Mouse (Mus musculus) Muller cell, postnatal 12 days (primary cell): ENCODE results near the gene Krtcap2.
A peak's percentile ranks its signal among the peaks of the same experiment; 100 is the strongest.

ENCODE experiments used
- DNase-seq: peaks from one replicate; pipeline ENCODE4 v3.0.0-alpha.2; 2015; ENCODE audit errors: inconsistent ontology term

The Krtcap2 gene

DNA sequence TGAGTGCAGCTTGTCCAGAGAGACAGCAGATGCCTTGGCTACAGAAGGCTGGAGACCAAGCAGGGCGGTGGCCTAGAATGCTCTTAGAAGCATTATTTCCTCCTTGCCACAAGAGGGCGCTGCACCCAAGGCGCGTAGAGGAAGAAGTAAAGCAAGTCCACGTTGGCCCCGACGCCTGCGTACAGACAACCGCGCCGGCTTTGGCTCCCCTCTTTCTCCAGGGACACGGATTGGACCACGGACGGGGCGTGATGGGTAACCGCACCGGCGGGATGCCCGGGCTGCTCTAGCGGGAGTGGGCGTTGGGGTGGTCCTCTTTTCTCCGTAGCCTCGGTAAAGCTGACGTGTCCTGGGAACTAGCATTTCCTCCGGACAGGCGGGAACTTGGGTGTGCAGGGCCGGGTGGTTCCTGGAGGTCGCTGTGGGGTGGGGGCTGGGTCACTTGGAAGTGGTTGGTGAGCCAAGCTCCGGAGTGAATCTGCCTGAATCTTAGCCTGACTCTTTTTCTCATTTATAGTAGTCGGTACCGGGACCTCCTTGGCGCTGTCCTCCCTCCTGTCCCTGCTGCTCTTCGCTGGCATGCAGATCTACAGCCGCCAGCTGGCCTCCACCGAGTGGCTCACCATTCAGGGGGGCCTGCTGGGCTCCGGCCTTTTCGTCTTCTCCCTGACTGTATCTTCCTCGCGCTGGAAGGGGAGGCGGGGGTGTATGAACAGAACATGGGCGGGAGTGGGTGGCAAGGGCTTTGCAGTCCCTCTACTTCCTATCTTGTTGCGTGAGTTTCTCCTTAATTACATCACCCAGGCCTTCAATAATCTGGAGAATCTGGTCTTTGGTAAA lies 715 bp downstream of the Krtcap2 start, which contains the start of gene Trim46:
Trim46 (minus strand) TSS at position 49 of the 840 bp plus-strand sequence.
- peak; percentile 93 for DNase-seq

DNA sequence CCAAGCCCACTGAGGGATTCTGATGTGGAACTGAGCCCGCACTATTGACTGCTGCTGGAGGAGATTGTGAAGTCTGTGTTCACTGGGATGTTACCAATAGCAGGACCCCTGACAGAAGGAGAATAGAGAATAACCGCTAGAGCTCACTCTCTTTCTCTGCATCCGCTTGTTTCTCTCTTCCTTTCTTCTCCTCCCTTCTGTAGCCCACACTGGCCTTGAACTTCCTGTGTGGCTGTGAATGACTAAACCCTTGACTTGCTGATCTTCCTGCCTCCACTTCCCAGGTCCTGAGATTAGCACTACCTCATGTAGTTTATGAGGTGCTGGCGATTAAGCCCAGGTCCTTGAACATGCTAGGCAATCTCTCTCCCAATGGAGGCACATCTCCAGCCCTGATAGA lies 1.7 kb downstream of the Krtcap2 start:
- no peak for DNase-seq

DNA sequence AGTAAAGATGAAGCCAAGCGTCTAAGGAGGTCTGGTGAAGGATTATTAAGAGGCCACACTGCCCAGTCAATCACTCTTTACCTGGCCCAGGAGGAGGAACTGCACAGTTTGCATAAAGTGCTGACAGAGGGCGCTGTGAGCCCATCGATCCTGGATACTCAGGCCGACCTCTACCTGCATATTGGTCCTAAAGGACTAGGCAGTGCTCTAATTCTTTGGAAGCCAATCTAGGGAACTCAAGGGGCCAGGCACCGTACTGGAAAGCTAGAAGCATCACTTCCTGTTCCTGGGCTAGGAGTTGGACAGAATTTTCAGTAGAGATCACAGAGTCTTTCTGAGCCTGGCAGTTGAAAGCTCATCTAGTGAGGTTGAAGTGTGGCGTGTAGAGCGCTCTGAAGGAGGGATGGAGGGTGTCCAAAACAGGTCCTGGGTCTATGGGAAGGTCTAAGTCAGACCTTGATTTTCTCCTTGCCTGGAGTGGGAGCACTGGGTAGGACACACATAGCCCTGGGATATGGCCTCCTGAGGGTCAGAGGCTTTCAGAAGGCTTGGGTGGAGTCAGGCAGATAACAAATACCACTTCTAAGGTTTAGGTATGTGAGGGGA lies 4.8 kb downstream of the Krtcap2 start:
- DNase-seq, result peak; percentile 40

DNA sequence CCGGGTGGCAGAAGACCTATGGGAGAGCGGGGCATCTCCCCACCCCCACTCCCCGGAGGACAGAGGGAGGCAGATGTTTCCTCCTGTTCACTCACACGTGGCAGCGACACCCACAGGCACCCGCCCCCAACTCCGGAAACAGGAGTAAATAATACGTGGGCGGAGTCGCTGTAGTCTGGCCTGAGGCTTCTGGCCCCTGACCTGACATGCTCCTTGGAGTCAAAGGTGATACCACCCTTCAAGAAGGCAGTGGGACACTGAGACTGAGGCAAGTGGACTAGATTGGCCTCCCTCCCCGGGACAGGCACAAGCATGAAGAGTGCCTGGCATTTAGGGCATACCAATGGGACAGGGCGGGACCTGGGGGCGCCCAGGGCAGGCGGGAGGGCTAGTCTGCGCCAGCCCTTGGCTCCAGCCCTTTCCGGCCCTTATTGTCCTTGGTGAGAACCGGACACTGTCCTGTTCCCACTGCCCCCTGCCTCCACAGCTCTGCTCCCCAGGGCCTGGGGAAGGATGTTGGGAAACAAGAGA lies 5.7 kb downstream of the Krtcap2 start:
- DNase-seq, result peak; percentile 42

DNA sequence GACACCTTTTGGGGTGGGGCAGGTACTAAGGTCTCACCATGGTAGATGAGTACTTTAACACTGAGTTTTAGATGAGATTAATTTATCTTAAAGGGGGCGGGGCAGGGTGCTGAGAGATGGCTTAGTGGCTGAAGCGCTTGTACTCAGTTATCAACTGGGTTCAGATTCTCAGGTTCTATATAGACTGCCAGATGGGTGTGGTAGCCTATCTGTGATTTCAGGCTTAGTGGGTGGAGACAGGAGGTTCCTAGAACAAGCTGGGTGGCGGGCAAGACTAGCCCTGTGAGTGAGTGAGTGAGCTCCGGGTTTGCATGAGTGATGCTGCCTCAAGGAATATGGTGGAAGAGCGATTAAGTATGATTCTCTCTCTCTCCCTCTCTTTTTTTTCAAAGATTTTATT lies 9.2 kb downstream of the Krtcap2 start:
- no peak for DNase-seq

DNA sequence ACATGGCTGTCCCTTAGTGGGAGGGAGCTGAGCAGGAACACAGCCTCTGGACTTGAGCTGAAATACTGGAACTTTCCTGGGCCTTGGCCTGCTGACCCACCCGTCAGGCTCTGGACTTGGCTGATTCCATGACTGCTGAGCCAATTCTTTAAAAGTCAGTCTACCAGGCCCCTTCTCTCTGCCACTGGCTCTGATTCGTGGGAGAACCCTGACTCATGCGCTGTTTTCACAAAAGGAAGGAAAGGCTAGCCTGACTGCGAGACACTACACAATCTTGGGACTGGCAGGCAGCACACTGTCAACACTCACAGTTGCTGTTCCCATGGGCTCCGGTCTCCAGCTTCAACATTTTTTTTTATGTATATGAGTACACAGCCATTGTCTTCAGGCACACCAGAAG lies 10.4 kb downstream of the Krtcap2 start:
- no peak for DNase-seq

DNA sequence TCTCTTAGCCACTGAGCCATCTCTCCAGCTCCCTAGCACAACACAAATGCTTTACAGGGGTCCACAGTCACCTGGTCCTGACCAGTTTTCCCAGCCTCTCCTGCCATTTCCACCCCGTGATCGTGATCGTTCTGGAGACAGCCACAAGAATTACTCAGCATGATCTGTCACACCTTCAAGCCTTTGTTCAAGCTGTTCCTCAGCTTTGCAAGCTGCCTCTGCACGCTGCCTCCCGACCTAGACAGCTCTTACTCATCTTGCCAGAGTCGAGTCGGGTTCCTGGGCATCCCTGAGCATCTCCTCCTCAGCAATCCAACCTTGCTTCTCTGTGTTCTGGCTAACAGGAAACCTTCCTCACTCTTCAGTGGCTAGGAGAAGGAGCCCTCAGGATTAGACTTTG lies 13.3 kb downstream of the Krtcap2 start, which contains the start of gene Dpm3:
Dpm3 (plus strand) TSS at position 283 of the 400 bp plus-strand sequence.
- no peak for DNase-seq

DNA sequence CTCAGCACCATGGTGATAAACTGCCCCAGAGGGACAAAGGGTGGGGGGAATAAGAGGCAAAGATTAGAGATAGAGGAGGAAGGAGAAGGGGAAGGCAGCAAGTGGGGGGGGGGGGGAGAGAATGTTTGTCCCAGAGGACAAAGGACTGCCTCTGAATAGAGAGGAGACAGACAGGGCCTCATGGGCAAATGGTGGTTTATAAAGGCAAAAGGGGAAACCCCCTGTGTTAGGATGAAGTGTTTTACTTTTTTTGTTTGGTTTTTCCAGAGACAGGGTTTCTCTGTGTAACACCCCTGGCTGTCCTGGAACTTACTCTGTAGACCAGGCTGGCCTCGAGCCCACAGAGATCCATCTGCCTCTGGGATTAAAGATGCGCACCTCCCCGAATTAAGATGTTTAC lies 14.4 kb downstream of the Krtcap2 start:
- DNase-seq, result no peak

DNA sequence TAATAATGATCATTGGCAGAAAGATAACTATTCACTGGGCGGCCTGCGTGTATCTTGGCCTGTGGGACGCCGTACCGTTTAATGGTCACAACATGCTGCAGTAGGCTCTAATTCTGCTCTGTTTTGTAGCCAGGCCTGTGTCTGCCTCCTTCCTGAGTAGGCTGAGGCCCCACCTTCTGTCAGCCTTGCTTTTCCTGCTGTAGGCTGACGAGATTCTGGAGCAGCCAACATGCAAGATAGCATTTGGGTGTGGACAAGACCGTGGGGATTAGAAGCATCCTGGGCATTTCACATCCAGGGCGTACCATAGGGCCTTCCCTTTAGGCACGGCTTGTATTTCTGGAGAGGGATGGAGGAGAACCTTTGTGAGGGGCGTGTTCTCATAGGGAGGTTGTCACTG lies 16.7 kb downstream of the Krtcap2 start:
- DNase-seq, result no peak

DNA sequence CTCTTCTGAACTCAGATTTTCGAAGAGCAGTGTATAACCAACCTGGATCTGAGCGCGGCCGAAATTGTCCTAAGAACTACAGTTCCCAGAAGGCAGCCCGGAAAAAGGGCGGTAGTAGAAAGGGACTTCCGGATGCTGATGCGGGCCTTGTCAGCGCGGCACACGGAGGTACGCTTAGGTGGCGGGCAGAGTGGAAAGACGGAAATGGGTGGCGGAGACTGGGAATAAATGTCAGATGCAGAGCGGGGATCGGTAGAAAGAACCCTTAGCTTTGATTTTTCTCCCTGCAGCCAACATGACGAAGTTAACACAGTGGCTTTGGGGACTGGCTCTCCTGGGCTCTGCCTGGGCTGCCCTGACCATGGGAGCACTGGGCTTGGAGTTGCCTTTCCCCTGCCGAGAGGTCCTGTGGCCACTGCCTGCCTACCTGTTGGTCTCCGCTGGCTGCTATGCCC lies 20.7 kb downstream of the Krtcap2 start:
- peak; percentile 66 for DNase-seq

DNA sequence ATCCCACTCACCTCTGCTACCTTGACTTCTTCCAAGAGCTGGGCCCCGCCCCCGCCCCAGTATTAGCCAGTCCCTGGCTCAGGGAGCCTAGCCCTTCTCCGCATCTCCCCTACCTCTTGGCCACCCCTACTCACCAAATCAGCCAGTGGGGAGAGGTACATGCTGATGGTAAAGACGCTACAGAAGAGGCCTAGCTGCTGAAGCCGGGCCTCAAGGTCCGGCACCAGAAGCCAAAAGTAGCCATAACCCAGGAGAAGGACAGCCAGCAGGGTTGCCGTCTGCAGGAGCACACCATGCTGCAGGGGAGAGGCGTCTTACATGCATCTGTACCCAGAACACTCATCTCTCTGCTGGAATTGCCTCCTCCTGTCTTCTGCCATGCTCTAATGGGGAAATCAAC lies 23.1 kb downstream of the Krtcap2 start:
- DNase-seq, result no peak

DNA sequence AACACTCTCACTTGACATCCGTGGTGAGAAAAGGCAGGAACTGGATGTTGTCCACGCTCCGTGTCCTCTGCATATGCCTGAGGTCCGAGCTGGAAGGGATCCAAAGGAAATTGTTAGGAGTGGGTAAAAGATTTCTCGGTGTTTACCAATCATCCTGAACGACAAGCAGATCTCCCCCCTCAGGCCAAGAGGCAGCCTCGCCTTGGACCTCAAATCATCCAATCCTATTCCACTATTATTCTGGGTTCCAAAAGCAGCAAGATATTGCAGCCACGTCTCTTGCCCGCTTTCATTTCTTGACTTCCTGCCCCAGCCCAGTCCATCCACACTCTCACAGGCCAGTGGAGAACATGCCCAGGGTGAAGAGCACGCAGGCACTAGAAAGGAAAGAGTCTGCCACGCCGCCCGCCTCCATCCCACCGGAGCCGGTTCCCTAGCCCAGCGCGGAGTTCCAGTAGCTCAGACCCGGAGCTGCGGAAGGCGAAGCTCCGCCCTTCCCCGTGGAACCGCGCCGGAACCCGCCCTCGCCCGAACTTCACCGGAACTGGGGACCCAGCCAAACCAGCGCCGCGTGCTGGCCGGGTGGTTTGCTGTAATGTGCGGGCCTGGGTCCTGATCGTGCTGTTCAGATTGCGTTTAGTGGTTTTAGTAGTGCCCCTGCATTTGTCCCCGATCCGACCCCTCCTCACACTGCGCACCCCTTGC lies 24.4 kb downstream of the Krtcap2 start, which contains the start of gene Slc50a1:
Slc50a1 (minus strand) TSS at position 520 of the 705 bp plus-strand sequence.
- DNase-seq, result peak; percentile 81

DNA sequence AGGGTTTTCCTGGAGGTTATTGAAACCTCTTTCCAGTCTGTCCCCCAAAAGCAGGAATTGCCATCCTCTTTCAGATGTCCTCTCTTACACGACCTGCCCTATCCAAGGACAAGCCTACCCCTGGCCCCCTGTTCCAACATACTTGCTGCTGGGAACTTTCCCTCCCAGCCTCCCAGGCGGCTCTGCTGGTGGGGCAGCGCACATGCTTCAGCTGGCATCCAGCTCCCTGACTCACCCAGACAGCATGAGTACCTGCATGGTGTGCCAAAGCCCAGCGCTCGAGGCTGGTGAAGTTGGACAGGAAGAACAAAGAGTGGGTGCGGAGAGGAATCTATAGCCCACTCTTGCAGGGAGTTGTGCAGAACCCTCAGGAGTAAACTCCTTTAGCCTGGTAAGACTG lies 25.1 kb downstream of the Krtcap2 start:
- peak; percentile 84 for DNase-seq

DNA sequence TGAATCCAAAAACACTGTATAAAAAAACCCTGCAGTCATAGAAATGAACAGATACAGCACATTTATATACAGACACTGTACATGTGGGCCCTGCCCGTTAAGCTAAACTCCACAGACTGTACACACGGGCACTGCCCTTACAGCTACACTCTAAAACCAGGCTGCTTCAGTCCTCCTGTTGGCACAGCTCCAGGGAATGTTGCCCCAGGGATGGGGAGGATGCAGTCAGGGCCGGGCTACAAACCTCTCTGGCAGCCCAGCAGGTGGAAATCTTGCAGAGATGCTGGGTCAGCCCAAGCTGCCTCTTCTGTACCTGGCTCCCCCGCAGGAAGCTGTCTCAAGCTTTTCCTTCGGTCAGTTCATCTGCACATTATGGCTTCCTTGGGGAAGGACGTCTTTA lies 26.0 kb downstream of the Krtcap2 start:
- DNase-seq, result peak; percentile 64

DNA sequence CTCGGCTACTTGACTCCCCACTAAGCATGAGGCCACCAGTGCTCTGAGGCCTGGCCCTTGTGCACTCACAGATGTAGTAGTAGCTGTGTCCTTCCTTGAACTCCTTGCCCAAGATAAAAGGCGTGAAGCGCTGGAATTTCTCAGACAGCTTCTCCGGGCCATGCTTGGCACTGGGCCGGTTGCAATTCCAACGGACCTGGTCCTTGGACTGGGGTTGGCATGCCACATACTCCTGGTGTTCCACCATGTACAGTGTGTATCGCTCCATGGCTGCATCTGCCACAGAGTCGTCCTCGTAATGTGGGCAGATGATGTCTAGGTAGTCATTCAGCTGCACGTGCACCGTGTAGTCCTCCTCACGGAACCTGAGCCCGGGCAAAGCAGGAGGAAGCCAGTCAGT lies 30.3 kb downstream of the Krtcap2 start:
- no peak for DNase-seq

DNA sequence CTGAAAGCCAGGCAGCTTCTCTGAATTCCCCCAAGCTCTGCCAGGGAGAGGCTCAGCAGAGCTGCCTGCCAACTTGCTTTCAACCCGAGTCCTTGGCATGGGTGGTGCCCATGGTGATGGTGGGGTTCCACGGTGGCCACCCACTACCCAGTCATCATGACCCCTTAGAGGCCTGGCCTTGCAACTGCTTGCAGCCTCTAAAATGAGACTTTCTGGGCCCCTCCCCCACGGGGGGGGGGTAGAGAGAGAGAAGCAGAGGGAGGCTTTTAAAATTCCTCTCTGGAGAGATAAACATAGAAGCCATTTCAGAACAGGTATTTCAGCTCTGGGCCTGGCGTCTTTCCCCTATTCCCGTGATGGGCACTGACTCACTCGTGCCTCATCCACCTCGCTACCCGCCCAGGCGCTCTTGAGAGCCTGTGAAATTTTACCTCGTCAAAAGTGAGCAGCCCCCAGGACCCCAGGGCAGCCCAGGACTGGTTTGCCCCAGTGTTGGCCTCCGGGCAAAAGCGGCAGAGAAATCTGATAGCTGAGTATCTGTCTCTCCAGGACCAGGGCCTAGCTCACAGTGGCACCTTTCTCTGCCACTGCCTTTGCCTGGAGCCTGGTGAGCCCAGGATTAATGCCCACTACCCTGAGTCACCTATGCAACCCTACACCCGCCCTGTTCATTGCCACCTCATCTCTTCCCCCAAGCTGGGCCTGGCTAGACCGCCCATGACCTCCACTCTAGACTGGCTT lies 31.7 kb downstream of the Krtcap2 start:
- DNase-seq, result peak; percentile 50

DNA sequence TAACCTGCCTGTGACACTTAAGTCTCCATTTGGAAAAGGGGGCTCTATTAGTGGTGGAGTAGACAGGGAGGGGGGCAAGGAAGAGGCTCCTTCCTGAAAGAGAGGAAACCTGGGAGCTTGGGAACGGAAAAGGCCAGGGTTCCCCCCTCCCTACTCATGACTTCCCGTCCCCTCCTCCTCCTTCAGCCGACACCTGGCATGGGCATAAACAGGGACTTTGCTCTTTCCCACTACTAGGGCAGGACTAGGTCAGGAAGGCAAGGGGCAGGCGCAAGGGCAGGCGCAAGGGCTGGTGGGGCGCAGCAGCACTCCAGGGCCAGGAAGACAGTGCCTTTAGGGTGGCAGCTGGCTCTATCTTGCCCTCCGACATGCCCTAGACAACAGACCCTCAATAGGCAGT lies 32.3 kb downstream of the Krtcap2 start:
- DNase-seq, result no peak

DNA sequence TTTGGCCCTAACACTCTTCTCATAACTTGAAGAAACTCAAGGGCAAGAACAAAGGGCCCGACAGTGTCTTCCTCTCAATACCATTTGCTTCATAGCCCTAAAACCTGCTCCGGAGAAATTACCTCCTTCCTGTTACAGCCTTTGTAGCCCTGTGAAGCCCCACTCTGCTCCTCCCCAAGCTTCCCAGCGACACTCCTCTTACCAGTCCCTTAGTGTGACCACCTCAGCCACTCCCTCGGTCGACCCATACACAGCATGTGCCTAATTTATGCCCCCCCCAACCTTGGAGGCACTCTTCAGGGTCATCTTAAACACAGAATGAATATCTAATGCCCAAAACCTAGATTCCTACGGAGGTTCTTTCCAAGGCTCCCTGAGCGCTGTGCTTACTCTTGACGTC lies 32.9 kb downstream of the Krtcap2 start:
- DNase-seq, result no peak

DNA sequence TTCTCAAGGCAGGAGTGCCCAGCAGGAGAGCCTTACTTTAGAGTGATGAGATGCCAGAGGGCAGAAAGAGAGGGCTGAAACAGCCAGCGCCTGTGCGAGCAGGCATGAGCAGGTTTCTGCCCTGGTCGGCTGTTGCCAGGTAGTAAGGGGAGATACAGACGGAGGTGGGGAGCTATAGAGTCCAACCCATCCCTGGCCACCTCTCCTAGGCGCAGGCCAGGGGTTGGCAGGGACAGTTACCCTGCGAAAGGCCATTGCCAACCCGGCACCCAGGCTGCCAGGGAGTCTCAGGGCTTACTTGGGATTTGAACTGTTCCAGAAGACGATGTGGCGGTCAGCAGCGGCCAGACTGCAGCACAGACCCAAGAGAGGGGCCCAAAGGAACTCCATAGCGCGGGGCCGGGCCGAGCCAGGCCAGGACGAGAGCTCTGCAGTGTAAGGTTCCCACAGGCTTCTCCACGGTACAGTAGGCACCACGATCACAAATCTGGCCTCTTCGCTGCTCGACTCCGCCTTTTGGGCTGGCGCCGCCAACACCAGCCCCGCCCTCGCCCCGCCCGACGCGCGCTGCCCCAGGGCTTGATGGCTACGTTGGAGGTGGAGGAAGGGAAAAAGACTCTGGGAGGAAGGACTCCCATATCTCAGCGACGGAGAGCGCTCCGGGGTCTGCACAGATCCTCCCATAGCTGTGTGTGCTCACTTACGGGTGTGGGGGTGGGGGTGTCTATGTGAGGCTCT lies 33.6 kb downstream of the Krtcap2 start:
- DNase-seq, result peak; percentile 95

DNA sequence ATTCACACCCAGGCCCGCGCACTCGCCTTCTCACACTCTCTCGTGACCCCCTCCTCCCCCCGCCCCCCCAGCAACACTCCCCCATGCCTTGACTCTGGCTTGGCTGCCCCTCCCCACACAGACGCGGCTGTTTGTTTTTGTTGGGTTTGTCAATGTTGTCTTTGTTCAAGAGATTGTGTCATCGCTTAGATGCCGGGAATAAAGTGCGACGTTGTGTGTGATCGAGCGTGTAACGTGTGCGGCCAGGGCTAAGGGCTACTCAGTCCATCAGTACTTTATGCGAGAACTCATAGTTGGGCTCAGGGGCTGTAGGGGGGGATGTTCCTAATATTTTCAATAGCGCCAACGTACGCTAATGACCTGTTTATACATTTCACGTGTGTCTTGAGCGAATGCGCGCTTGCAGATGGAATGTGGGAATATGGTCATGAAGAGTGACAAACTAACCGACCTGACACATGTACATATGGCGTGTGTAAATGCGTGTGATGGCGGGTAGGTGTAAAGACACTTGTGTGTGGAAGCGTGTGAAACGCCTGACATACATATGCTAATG lies 34.4 kb downstream of the Krtcap2 start:
- peak; percentile 88 for DNase-seq
